Mouse (Mus musculus): ENCODE measurements around the gene Zfhx2.

Gene Zfhx2

DNA sequence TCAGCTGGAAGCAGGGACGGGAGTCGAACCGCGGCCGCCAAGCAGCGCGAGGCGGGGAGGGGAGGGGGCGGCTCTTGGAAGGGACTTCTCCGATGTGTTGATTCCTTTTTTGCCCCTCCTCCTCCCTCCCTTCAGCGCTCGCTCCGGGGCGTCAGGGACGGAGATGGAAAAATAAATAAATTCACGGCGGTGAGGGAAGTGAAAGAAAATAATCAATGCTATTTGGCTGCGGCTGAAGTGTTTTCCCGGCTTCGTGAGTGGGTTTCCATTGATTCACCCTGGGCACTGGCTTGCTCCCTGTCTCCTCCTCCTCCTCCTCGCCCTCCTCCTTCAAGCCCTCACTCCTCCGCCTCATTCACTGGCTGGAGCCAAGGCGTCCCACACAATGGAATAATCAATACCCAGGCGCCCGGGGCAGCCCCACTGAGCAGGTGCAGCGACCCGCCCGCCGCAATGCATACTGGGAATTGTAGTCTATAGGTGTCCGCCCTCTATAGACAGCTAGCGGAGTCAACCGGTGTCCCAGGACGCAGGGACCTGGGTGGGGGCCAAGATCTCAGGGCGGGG is at the start of gene Zfhx2:
Zfhx2 (minus strand) TSS at position 314 of the 567 bp plus-strand sequence.
- DNase-seq, result peak; percentile 95

DNA sequence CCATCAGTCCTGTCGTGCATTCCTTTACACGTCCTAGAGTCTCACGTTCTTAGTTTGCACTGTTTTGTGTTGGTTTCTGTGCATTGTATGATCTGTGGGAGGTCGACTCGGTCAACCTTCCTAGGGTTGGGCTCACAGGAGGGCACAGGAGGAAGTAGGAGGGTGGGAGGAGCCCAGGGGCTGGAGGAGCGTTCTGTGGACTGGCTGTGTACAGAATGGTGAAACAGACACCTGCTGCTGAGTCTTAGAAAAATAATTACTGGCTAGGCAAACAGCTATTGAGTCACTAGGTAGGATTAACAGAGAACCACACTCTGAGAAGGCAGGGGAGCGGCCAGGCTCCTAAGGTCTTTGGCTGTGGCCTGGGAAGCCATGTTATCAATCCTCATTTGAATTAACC is 47.2 kb upstream of the Zfhx2 start:
- DNase-seq, result no peak

DNA sequence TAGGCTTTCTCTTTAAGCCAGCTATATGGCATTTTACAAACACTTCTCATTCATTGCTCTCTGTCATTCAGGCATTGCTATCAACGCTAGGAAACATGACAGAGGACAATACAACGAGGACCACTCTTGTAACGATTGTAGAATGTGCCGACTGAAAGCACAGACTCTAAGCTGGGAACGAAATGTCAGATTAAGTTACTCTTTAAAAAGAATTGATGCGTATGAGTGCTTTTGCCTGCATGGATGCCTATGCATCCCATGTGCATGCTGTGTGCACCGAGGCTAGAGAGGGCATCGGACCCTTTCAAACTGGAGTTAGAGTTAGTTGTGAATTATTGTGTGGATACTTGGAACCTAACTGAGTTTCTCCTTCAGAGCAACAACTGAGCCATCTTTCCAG is 43.6 kb upstream of the Zfhx2 start:
- no peak for DNase-seq

DNA sequence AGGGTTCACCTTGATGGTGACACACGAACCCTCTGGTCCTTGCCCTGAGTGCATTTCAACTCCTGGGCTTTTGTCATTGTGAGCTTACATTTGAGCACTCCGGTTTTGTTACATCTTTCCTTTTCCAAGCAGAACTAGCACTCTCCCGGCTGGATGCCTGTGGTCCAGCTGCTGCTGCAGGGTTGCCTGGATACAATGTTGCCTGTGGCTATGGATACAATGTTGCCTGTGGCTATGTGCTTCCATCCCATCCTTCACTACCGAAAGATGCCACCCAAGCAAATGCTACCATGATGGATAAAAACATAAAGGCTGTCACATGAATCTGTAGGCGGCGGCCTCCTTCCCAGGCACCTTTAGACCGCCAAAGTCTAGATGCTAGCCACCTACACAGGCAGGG is 34.4 kb upstream of the Zfhx2 start:
- no peak for DNase-seq

DNA sequence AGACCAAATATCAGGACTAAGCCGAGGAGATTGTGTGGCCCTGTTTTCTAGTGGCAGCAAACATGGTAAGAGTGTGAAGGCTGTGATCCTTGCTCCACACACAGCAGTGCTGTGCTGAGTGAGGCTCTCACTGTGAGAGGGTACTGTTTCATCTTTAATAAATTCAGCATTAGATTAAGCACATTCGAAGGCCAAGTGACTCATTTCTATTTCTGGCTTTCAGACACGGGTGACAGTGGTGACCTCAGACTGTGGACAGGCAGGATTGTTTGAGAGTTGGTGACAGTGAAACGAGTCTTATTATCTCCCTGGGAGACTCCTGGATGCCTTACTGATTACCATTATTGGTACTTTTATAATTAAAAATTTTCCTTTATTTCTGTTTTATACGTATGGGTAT is 33.6 kb upstream of the Zfhx2 start:
- no peak for DNase-seq

DNA sequence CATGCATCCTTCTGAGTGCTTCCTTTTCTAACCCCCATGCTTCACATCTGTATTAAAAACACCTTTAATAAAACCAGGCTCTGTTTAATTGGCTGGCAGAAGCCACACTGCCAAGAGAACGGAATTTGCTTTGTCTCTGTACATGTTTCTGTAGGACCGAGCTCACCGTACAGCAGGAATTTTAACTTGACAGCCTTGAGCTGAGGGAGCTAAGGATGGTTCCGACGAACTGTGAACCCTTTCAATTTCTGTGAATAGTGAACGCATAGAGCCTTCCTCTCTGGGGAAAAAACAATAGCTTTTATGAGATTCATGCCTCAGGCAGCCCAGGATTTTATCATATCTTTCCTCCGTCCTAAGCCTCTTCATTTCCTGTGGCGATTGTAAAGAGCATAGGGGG is 30.2 kb upstream of the Zfhx2 start:
- DNase-seq, result no peak

DNA sequence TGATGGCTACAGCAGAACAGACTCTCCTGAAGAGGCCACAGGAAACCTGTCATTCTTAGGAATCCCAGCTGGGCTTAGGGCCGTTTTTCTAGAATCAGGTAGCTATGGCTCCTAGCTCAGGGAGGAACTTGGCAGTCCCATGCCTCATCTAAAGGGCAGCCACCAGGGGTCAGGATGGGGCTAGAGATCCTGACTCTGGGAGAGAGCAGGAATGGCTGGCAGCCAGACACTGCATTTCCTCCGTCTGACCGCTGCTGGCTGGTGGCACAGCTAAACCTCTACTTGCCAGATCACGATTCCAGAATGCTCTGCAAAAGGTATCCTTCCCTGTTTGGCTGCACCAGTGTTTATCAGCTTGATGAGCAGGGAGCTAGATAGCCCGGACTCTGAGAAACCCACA is 29.8 kb upstream of the Zfhx2 start:
- peak; percentile 90 for DNase-seq

DNA sequence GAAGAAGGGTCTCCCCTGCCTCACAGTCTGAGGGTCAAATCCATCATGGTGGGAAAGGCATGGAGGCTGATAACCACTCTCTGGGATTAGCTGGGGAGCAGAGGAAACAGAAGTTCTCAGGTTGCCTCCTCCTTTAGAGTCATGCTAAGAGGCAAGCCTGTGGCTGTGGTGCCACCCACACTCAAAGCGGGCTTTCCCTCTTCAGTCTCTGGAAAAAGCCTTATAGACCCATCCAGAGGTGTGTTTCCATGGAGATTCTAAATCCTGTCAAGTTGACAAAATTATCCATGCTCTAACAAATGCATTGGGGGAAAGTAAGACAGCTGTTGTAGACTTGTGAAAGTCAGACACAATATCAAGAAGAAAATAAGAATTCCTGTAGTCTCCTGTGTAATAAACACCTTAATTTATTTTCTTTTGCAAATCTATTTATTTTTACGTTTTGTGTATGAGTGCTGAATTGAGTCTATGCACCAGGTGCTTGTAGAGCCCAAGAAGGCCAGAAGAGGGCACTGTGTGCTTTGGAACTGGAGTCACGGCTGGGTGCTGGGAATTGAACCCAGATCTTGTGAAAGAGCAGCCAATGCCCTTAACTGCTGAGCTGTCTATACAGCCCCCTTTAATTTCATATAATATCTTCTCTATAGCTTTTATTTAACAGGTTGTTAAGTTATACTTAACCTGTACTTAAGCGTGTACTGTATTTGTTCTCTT is 27.5 kb upstream of the Zfhx2 start:
- DNase-seq, result no peak

DNA sequence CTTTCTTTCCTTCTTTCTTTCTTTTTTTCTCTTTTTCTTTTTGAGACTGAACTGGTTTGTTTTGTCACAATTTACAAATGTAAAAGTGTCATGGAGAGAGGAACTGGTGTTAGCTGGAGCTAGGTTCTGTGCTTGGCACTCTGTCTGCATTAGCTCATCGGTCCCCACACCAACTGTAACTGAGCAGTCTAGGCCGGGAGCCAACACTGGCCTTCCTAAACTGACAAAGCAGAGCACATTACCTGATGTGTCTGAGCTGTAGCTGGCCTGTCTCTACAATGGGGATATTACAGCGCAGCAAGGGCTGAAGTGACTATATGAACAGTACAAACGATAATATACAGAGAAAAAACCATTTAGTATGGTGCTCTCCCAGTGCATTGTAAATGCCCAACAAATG is 26.7 kb upstream of the Zfhx2 start:
- peak; percentile 83 for DNase-seq

DNA sequence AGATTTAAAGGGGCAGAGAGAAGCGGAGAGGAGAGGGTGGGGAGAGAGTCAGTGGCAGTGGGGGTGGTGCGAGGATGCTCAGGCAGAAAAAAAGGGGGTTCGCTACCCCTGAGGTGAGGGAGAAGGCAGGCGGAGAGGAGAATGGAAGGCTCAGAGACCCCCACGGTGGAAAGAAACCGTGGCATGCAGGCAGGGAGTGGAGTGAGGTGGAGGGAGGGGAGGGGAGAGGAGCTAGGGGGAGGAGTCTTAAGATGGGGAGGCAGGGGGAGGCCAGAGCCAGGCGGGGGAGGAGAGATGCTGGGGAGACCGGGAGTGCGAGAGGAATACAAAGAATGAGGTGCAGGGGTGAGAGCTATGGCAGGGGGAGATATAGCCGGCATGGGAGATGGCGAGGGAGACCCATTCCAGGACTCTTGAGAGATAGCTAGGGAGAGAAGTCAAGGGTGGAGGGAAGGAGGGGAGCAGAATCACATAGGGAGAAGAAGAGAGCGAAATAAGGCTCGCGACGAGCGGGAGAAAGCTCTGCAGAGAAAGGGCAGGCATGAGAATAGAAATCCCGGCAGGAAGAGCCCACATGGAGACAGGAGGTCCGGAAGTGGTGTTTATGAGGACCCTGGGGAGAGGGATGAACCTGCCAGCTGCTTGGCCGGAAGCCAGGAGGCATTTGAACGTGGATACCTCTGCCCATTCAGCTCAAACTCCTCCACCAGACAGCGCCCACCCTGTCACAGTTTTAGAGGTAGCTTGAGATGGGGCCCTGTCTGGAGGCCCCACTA is 24.5 kb upstream of the Zfhx2 start, which contains the start of gene Jph4:
Jph4 (minus strand) TSS at position 511 of the 776 bp plus-strand sequence.
- DNase-seq, result peak; percentile 80

DNA sequence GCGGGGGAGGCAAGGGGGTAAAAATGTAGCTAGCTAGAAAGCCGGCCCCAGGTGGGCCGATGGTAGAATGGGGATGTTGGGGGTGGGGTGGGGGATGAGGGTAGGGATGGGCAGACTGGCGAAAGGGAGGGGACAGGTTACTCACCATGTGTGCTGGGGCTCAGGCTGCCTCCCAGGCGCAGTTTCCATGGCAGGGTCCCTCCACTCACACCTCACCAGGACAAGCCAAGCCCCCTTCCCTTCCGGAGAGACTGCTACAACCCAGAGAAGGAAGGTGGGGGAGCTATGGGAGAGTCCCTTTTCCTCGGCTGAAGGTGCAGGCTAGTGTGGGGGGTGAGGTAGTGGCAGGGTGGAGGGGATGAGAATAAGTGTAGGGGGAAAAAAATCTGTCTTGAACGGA is 23.7 kb upstream of the Zfhx2 start:
- no peak for DNase-seq

DNA sequence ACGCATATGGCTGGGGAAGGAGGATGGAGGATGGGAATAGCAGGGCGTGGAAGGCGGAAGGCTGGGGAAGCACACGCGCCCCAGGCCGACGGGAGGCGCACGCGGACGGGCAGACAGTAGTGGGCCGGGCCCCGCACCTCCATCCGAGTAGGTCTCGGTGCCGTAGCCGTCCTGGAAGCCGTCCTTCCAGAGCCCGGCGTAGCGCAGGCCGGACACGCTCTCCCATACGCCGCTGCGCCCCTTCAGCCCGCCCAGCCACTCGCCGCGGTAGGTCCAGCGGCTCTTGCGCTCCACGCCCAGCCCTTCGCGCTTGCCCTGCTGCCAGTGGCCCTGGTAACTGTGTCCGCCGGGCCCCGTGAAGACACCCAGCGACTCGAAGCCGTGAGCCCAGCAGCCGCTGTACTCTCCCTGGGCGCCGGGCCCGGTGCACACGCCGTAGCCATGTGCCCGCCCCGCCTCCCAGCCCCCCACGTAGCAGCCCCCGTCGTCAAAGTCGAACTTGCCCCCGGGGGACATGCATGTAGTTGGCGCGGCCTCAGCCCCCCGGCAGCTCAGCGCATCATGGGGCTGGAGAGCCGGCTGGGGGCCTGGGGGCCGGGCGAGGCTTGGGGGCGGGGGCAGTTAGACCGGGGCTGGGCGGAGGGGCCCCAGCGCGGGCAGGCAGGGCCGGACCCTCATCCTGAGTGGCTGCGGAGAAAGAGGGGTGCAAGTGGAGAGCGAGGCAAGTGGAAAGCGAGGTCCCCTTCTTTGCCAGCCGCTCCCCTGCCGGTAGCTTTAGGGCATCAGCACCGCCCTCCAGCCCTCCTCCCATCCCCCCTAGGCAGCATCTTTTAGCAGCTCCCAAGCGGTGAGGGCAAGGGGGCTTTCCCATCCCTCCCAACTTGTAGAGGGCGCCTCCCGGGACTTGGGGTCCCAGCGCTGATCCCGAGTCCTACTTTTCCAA is 22.9 kb upstream of the Zfhx2 start:
- DNase-seq, result peak; percentile 79

DNA sequence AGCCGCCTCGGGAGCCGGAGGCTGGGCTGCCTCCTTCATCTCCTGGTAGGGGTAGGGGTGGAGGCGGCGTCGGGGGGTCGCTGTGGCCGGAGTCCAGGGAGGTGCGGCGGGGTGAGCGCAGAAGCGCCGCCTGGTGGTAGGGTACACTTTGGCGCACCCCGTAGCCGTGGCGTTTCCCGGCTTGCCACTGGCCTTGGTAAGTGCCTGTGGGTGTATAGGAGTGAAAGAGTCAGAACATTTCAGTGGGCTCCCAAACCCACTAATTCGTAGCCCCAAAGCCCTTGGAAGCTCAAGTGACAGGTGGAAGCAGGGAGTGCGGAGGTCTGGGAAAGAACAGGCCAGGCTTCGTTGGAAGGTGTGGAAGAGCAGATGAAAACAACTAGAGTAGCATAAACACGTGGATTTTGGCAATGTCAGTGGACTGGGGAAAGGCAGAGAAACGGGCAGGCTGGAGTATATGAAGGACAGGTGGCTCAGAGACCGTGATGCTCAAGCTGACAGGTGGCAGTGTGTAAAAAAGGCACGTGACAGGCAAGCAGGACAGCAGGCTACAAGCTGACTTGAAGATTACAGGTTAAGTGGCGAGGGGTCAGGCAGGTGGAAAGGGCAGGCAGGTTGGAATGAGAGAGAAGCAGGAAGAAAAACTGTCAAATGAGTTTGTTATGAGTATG is 22.0 kb upstream of the Zfhx2 start:
- no peak for DNase-seq

DNA sequence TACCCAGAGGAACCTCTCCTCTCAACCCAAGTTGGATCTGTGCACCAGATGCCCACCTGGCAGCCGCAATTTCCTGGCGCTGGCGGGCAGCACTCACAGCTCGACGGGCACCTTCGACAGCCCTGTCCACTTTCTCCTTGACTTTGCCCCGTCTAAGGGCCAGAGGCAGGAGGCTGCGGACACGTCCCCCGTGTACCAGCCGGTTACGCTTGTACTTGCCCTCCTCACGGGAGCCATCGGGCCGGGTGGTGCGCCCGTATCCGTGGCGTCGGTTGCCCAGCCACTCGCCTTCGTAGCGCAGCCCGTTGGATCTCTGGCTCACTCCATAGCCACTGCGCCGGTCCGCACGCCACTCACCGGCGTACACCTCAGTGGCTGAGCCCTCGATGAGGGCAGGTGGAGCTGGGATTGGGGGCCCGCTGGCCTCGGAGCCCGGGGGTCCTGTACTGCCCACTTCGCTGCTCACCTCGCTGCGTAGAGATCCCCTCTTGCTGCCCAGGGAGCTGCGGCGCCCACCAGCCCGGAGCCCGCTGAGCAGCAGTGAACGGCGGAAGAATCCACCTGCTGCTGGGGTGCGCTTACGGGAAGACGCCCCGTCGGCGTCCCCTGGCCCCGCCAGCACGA is 21.3 kb upstream of the Zfhx2 start:
- no peak for DNase-seq

DNA sequence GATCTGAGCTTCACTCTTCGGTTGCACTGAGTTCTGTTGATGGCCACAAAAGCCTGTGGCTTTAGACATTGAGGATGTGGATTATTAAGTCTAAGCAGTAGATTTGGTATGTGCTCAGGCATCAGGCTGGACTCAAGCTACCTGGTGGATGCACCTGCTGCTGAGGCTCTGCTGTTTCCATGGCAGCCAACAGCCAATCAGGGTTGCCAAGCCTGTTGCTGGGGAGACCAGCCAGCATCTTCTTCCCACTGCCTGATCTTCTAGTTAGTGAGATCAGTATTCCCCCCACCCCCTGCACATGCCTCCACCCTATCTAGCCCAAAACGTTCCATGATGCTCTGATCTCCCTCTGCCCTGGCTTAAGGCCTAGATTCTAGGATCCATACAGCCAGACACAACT is 19.6 kb upstream of the Zfhx2 start:
- no peak for DNase-seq

DNA sequence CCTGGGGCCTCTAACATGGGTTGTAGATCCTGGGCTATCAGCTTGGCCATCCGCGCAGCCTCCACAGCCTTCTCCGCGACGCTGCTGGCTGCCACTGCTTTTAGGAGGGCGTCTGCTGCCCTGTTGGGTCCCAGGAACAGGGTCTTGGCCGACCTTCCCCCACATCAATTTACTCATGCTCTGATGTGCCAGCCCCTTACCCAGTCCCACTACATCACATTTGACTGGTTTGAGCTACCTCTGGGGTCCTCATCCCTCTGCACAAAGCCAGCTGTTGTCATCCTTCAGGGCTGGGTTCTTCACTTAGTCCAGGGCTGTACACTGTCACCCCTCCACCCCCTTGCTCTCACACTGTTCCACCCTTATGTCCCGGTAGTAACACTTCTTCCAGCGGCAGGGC is 18.0 kb upstream of the Zfhx2 start:
- DNase-seq, result no peak

DNA sequence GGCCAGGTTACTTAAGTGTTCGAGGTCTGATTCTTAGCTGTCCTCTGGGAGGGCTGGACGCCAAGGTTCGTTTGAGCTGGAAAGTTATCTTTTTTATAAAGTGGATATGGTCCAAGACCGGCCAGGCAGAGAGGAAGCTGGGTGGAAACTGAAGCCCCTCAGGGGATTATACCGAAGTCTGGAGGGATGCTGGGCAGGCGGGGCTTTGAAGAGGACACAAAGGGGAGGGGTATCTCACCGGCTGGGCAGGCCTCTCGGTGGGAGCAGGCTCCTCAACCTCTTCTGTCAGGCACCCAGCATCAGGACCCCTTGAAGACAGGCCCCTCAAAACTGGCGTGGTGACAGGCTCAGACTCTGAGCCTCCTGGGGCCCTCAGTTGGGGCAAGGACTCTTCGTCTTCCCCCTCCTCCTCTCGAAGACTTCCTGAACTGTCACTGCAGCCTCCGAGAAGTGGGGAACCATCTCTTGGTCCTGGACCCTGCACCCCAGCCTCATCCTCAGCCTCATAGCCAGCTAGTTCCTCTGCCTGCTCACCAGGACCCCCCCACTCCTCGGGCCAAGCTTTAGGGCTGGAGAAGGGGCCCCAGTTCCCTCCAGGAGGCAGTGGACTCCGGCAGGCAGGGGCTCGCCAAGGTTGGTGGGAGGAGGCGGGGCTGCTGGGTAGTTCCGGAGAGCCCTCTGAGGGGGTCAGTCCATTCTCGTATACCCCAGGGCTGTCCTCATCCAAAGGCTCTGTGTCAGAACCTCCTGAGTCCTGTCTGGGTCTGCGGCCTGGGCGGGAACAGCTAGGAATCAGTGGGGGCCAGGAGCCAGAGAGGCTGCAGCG is 17.1 kb upstream of the Zfhx2 start:
- no peak for DNase-seq

DNA sequence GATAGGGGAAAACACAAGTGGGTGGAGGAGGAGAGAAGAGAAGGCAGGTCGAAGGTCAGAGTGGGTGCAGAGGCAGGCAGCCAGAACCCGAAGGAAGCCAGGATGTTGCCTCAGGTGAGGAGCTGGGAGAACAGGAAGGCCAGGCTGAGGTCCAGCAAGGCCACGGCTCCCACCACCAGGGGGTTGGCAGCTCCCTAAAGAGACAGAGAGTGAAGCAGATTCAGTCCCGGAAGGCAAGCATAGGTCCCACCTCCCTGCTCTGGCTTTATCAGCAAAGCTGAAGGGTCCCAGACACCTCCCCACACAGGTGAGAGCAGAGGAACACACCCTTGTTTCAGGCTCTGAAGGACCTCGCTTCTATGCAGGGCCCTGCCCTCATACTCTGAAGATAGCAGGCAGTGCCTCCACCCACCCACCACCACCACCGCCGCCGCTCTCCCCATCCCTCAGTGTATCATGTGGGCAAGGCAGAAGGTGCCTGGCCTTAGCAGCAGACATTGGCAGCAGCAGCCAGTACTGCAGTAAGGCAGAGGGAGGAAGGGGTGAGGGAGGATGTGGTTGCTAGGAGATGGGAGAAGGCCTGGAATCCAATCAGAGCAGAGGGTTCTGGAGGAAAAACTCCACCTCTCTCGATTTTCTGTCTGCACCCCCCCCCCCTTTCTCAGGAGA is 16.2 kb upstream of the Zfhx2 start:
- no peak for DNase-seq

DNA sequence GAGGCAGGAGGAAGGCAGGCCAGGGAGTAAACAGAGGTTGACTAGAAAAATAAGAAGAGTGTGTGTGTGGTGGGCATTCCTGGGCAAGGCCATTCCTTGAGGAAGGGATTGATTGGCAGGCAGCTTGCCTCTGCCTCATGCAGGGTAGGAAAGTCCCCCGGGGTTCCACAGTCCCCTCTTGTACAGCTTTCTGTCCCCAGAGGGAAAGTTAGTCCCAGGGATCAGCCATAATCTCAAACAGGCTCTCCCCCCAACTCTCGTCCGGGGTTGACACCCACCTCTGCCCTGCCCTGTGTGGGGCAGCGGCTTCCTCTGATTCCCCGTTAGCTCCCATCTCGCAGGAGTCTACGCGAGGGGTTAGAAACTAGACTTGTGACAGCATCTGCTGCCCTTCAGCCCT is 14.9 kb upstream of the Zfhx2 start:
- no peak for DNase-seq

Measured in cerebellum, adult 11 months (tissue).